Mouse (Mus musculus): ENCODE measurements around the gene Selenok.

GRCm38 (mm10) chr14:30016666-30017065, 48.6 kb downstream of the Selenok start:
- TF ChIP-seq POLR2A (IDR thresholded peaks at IDR 0.05; ENCODE audit: control insufficient read depth in 1 of 2, insufficient read depth in 1 of 2, low read depth in 1 of 2, low read length in 2 of 2, poor library complexity in 1 of 2) (no peak), MAX (IDR thresholded peaks at IDR 0.05; ENCODE audit: low read length) (no peak), JUND (IDR thresholded peaks at IDR 0.05; ENCODE audit: low read depth, low read length) (no peak), MAFK (IDR thresholded peaks at IDR 0.05; ENCODE audit: borderline replicate concordance, low read depth, low read length) (no peak)

Data from MEL (cell line).